Mouse (Mus musculus) limb, embryonic 13.5 days (tissue): ENCODE measurements around the gene Kif9. TPM values are rescaled to one million over a fixed set of nuclear protein-coding genes. Genes with fewer than 3 reads are reported as not detected.

ENCODE experiments used
- ATAC-seq: fragments of 200-750 bp; cut with Nextera tagmentation; 2 replicates; pipeline ENCODE4 v1.8.0; 2017; ENCODE audit warnings: low read depth, moderate number of reproducible peaks, moderate TSS enrichment; ENCODE audit not compliant: low FRiP score
- H3K27ac ChIP-seq: fragments of 300-500 bp; sonication (generic); 2 replicates; pipeline ENCODE4 v1.5.1; 2015; ENCODE audit warnings: inconsistent platforms, mild to moderate bottlenecking, moderate library complexity
- H3K27me3 ChIP-seq: fragments of 300-500 bp; sonication (generic); 2 replicates; pipeline ENCODE4 v1.6.1; 2015; ENCODE audit warnings: mild to moderate bottlenecking, inconsistent platforms
- H3K36me3 ChIP-seq: fragments of 300-500 bp; sonication (generic); 2 replicates; pipeline ENCODE4 v1.6.1; 2015; ENCODE audit warnings: inconsistent platforms, mild to moderate bottlenecking, moderate library complexity
- H3K4me1 ChIP-seq: fragments of 300-500 bp; sonication (generic); 2 replicates; pipeline ENCODE4 v1.6.1; 2015; ENCODE audit warnings: inconsistent platforms
- H3K4me2 ChIP-seq: fragments of 300-500 bp; sonication (generic); replicated peaks from 2 replicates; pipeline ENCODE4 v1.6.1; 2015; ENCODE audit warnings: inconsistent platforms, mild to moderate bottlenecking, moderate library complexity
- H3K4me3 ChIP-seq: fragments of 300-500 bp; sonication (generic); 2 replicates; pipeline ENCODE4 v1.5.1; 2015; ENCODE audit warnings: moderate library complexity, mild to moderate bottlenecking, inconsistent platforms
- H3K9ac ChIP-seq: fragments of 300-500 bp; sonication (generic); 2 replicates; pipeline ENCODE4 v1.6.1; 2015; ENCODE audit warnings: mild to moderate bottlenecking, inconsistent platforms
- H3K9me3 ChIP-seq: fragments of 300-500 bp; sonication (generic); 2 replicates; pipeline ENCODE4 v1.6.1; 2016; ENCODE audit warnings: inconsistent platforms
- WGBS: fragments of 180-500 bp; shearing (Covaris S2); methylation state at CpG from one replicate; pipeline ENCODE4 v1.1.7; 2015; 5-methylcytosine and 5-hydroxymethylcytosine counted together
- polyA plus RNA-seq: library from polyadenylated mRNA; unstranded; fragments of >200 nt; fragmentation: Nextera tagmentation; extraction: Ambion mirVana; gene quantifications from 2 replicates; pipeline ENCODE4 v1.2.1, GENCODE M21; 2015

Gene Kif9
- 1.1 TPM in 2 replicates for polyA plus RNA-seq

GRCm38 (mm10) chr9:110476124-110477091, at the start of gene Kif9, which contains the start of gene Klhl18:
TSS of gene Kif9 (plus strand) at chr9:110476958.
TSS of gene Klhl18 (minus strand) at chr9:110476694.
- peak; percentile 99 for ATAC-seq

GRCm38 (mm10) chr9:110431241-110431640, 45.5 kb upstream of the Kif9 start:
- H3K27me3 ChIP-seq: no peaks in the 10 kb centered on the region
- no peak for ATAC-seq
- WGBS: 90% methylated on average over 8 of the region's 8 CpGs
- H3K4me1 ChIP-seq: no peaks in the 10 kb centered on the region
- no peaks in the 10 kb centered on the region for H3K9me3 ChIP-seq
- H3K9ac ChIP-seq: no peak overlapping the region
- H3K4me3 ChIP-seq: no peak overlapping the region
- peaks cover 87% of the 10 kb centered on the region for H3K36me3 ChIP-seq
- H3K27ac ChIP-seq: no peak overlapping the region
- no peak overlapping the region for H3K4me2 ChIP-seq

More at GRCm38 (mm10) chr9:110476124-110477091, at the start of gene Kif9, which contains the start of gene Klhl18:
- Histone ChIP-seq H3K4me1 (peaks cover 13% of the 10 kb centered on the region), H3K9ac (peak within 1 kb of the TSS; percentile 79), H3K9me3 (no peaks in the 10 kb centered on the region), H3K4me2 (peak within 1 kb of the TSS; percentile 88), H3K36me3 (peaks cover 3% of the 10 kb centered on the region; the same call in 1 of the 2 replicates), H3K27me3 (peaks cover 24% of the 10 kb centered on the region), H3K27ac (peak within 1 kb of the TSS; percentile 86), H3K4me3 (peak within 1 kb of the TSS; percentile 64)
- WGBS: under 1% methylated on average over 53 of the region's 53 CpGs

GRCm38 (mm10) chr9:110433045-110433444, 43.7 kb upstream of the Kif9 start:
- no peak overlapping the region for H3K4me2 ChIP-seq
- H3K4me3 ChIP-seq: no peak overlapping the region
- H3K36me3 ChIP-seq: peaks cover 82% of the 10 kb centered on the region
- WGBS: 91% methylated on average over 2 of the region's 2 CpGs
- no peaks in the 10 kb centered on the region for H3K27me3 ChIP-seq
- no peaks in the 10 kb centered on the region for H3K9me3 ChIP-seq
- H3K4me1 ChIP-seq: no peaks in the 10 kb centered on the region
- no peak overlapping the region for H3K27ac ChIP-seq
- no peak overlapping the region for H3K9ac ChIP-seq
- no peak for ATAC-seq

- Histone ChIP-seq H3K27me3 (no peaks in the 10 kb centered on the region), H3K4me2 (no peak overlapping the region), H3K9me3 (no peaks in the 10 kb centered on the region), H3K27ac (no peak overlapping the region), H3K9ac (no peak overlapping the region), H3K4me3 (no peak overlapping the region), H3K36me3 (peaks cover 66% of the 10 kb centered on the region), H3K4me1 (no peaks in the 10 kb centered on the region)
- ATAC-seq: no peak
- 94% methylated on average over 11 of the region's 11 CpGs for WGBS
Observed at GRCm38 (mm10) chr9:110436041-110436440, 40.7 kb upstream of the Kif9 start.

- Histone ChIP-seq H3K9me3 (no peaks in the 10 kb centered on the region), H3K4me2 (no peak overlapping the region), H3K4me1 (no peaks in the 10 kb centered on the region), H3K9ac (no peak overlapping the region), H3K4me3 (no peak overlapping the region), H3K36me3 (peaks cover 48% of the 10 kb centered on the region), H3K27ac (no peak overlapping the region), H3K27me3 (no peaks in the 10 kb centered on the region)
- no peak for ATAC-seq
- WGBS: 68% methylated on average over 3 of the region's 5 CpGs
Observed at GRCm38 (mm10) chr9:110440049-110440448, 36.7 kb upstream of the Kif9 start.

GRCm38 (mm10) chr9:110440559-110440958, 36.2 kb upstream of the Kif9 start:
- Histone ChIP-seq H3K4me2 (no peak overlapping the region), H3K4me3 (no peak overlapping the region), H3K9me3 (no peaks in the 10 kb centered on the region), H3K4me1 (no peaks in the 10 kb centered on the region), H3K9ac (no peak overlapping the region), H3K27me3 (no peaks in the 10 kb centered on the region), H3K27ac (no peak overlapping the region), H3K36me3 (peaks cover 43% of the 10 kb centered on the region)
- ATAC-seq: no peak
- 88% methylated on average over 6 of the region's 6 CpGs for WGBS

GRCm38 (mm10) chr9:110448356-110448755, 28.4 kb upstream of the Kif9 start:
- Histone ChIP-seq H3K27ac (no peak overlapping the region), H3K36me3 (peaks cover 29% of the 10 kb centered on the region), H3K4me1 (peaks cover 4% of the 10 kb centered on the region), H3K27me3 (no peaks in the 10 kb centered on the region), H3K4me3 (no peak overlapping the region), H3K9ac (peak overlapping the region; percentile 13; the same call in 1 of the 2 replicates), H3K9me3 (no peaks in the 10 kb centered on the region), H3K4me2 (no peak overlapping the region)
- WGBS: 81% methylated on average over 15 of the region's 15 CpGs
- no peak for ATAC-seq

GRCm38 (mm10) chr9:110448857-110449617, 27.7 kb upstream of the Kif9 start:
- H3K27me3 ChIP-seq: no peaks in the 10 kb centered on the region
- no peak overlapping the region for H3K27ac ChIP-seq
- no peak overlapping the region for H3K4me2 ChIP-seq
- peaks cover 4% of the 10 kb centered on the region for H3K4me1 ChIP-seq
- ATAC-seq: peak; percentile 87
- 25% methylated on average over 11 of the region's 11 CpGs for WGBS
- H3K36me3 ChIP-seq: peaks cover 29% of the 10 kb centered on the region
- no peak overlapping the region for H3K4me3 ChIP-seq
- H3K9me3 ChIP-seq: no peaks in the 10 kb centered on the region
- no peak overlapping the region for H3K9ac ChIP-seq

GRCm38 (mm10) chr9:110452523-110452922, 24.2 kb upstream of the Kif9 start:
- 60% methylated on average over 3 of the region's 3 CpGs for WGBS

GRCm38 (mm10) chr9:110457926-110458325, 18.8 kb upstream of the Kif9 start:
- Histone ChIP-seq H3K27me3 (no peaks in the 10 kb centered on the region), H3K9ac (no peak overlapping the region), H3K27ac (no peak overlapping the region), H3K4me2 (no peak overlapping the region), H3K4me3 (no peak overlapping the region), H3K9me3 (no peaks in the 10 kb centered on the region), H3K36me3 (peaks cover 10% of the 10 kb centered on the region; the same call in 1 of the 2 replicates), H3K4me1 (no peaks in the 10 kb centered on the region)
- 86% methylated on average over 3 of the region's 3 CpGs for WGBS
- ATAC-seq: no peak

More at GRCm38 (mm10) chr9:110452523-110452922, 24.2 kb upstream of the Kif9 start:
- H3K4me3 ChIP-seq: no peak overlapping the region
- H3K27me3 ChIP-seq: no peaks in the 10 kb centered on the region
- no peak overlapping the region for H3K9ac ChIP-seq
- no peak overlapping the region for H3K27ac ChIP-seq
- no peaks in the 10 kb centered on the region for H3K9me3 ChIP-seq
- H3K4me1 ChIP-seq: peaks cover 4% of the 10 kb centered on the region
- no peak overlapping the region for H3K4me2 ChIP-seq
- no peak for ATAC-seq
- peaks cover 28% of the 10 kb centered on the region for H3K36me3 ChIP-seq

- ATAC-seq: no peak
- no peaks in the 10 kb centered on the region for H3K9me3 ChIP-seq
- 77% methylated on average over 2 of the region's 2 CpGs for WGBS
Observed at GRCm38 (mm10) chr9:110459145-110459727, 17.5 kb upstream of the Kif9 start.

More at GRCm38 (mm10) chr9:110459145-110459727, 17.5 kb upstream of the Kif9 start:
- no peak overlapping the region for H3K9ac ChIP-seq
- H3K4me2 ChIP-seq: no peak overlapping the region
- H3K27ac ChIP-seq: no peak overlapping the region
- H3K36me3 ChIP-seq: peaks cover 10% of the 10 kb centered on the region; the same call in 1 of the 2 replicates
- H3K27me3 ChIP-seq: no peaks in the 10 kb centered on the region
- H3K4me3 ChIP-seq: no peak overlapping the region
- no peaks in the 10 kb centered on the region for H3K4me1 ChIP-seq
